Mouse (Mus musculus) midbrain, embryonic 16.5 days (tissue): ENCODE data around the gene Epb41l2. TPM values are rescaled to one million over a fixed set of nuclear protein-coding genes. Genes with fewer than 3 reads are reported as not detected.

Experiments used
- ATAC-seq: fragments of 200-750 bp; cut with Nextera tagmentation; 2 replicates; pipeline ENCODE4 v1.8.0; 2017; ENCODE audit warnings: moderate TSS enrichment
- H3K27ac ChIP-seq: fragments of 300-500 bp; sonication (generic); 2 replicates; pipeline ENCODE4 v1.5.1; 2014; ENCODE audit warnings: mild to moderate bottlenecking, low read length, mixed read lengths
- H3K27me3 ChIP-seq: fragments of 300-500 bp; sonication (generic); 2 replicates; pipeline ENCODE4 v1.6.1; 2014; ENCODE audit warnings: low read depth, low read length, mixed read lengths; ENCODE audit not compliant: control insufficient read depth, insufficient read depth
- H3K36me3 ChIP-seq: fragments of 300-500 bp; sonication (generic); 2 replicates; pipeline ENCODE4 v1.6.1; 2014; ENCODE audit warnings: mild to moderate bottlenecking, low read length, moderate library complexity, mixed read lengths; ENCODE audit not compliant: control insufficient read depth, insufficient read depth
- H3K4me1 ChIP-seq: fragments of 300-500 bp; sonication (generic); 2 replicates; pipeline ENCODE4 v1.6.1; 2014; ENCODE audit warnings: mild to moderate bottlenecking, low read length, mixed read lengths; ENCODE audit not compliant: control insufficient read depth, insufficient read depth
- H3K4me2 ChIP-seq: fragments of 300-500 bp; sonication (generic); 2 replicates; pipeline ENCODE4 v1.6.1; 2014; ENCODE audit warnings: mild to moderate bottlenecking, low read length, mixed read lengths
- H3K4me3 ChIP-seq: fragments of 300-500 bp; sonication (generic); 2 replicates; pipeline ENCODE4 v1.5.1; 2014; ENCODE audit warnings: low read depth, mild to moderate bottlenecking, low read length, moderate library complexity, mixed read lengths
- H3K9ac ChIP-seq: fragments of 300-500 bp; sonication (generic); 2 replicates; pipeline ENCODE4 v1.6.1; 2014; ENCODE audit warnings: low read depth, low read length, mixed read lengths
- H3K9me3 ChIP-seq: fragments of 300-500 bp; sonication (generic); replicated peaks from 2 replicates; pipeline ENCODE4 v1.6.1; 2014; ENCODE audit warnings: mild to moderate bottlenecking, low read length, mixed read lengths; ENCODE audit not compliant: control insufficient read depth, poor library complexity, severe bottlenecking
- WGBS: fragments of 180-500 bp; shearing (Covaris S2); extraction: QIAGEN DNeasy Blood & Tissue Kit; methylation state at CpG from one replicate; pipeline ENCODE4 v1.1.7; 2014; 5-methylcytosine and 5-hydroxymethylcytosine counted together
- polyA plus RNA-seq: library from polyadenylated mRNA; unstranded; fragments of >200 nt; fragmentation: Nextera tagmentation; extraction: Ambion mirVana; gene quantifications from 2 replicates; pipeline ENCODE4 v1.2.1, GENCODE M21; 2015

Epb41l2 gene
- polyA plus RNA-seq, 1 experiment from 2014 or later: 31.9 TPM

DNA sequence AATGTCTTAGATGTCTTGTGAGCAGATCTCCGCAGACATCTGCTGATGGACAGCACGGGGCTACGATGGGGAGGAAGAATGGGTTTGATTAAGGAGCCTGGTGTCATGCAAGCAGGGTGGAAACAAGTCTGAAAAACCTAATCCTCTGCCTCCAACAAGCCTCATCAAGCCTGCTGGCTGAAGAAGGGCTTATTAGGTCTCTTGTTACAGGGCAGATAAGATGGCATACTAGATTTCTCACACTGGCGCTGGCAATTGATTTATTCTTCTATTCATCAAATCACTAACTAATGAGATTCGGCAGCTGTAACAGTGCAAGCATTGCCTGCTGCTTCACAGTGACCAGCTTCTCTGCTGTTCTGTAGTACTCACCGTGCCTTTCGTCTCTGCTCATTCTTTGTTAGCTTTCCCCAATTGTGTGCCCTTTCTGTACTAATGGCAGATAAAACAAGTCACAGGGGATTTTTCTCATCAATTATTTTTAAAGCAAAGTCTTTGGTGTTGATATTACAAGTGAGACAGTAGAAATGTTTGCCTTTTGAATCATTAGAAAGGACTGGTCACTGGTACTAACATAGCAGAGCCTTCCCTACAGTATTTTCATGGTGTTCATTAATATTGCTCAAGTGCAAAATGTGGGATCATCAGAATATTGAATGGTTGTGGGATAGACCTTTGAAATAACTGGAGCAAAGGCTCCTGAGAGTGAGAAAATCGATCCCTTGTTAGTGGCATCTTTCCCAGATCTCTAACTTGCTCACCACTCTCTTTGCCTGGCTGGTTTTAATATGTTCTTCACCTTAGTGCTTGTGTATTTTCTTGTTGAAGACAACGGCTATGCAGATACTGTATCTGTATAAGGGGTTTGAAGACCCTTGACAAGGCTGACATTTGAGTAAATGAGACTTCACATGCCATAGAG, 212.0 kb downstream of the Epb41l2 start:
- peak overlapping the region; percentile 32; the same call in 1 of the 2 replicates for H3K4me2 ChIP-seq
- H3K4me1 ChIP-seq: peaks cover 9% of the 10 kb centered on the region
- no peaks in the 10 kb centered on the region for H3K27me3 ChIP-seq
- H3K4me3 ChIP-seq: no peak overlapping the region
- H3K9ac ChIP-seq: no peak overlapping the region
- H3K27ac ChIP-seq: peak overlapping the region; percentile 26; the same call in 1 of the 2 replicates
- H3K9me3 ChIP-seq: no peaks in the 10 kb centered on the region
- H3K36me3 ChIP-seq: no peaks in the 10 kb centered on the region
- 20% methylated on average over 9 of the region's 9 CpGs for WGBS
- ATAC-seq: peak; percentile 85

Other genes starting within 250 kb of the Epb41l2 start
- gene Akap7, start 51.9 kb upstream of the Epb41l2 start, polyA plus RNA-seq: 55.7 and 63.3 TPM in 2 replicates
- gene Smlr1, start 176.5 kb downstream of the Epb41l2 start, polyA plus RNA-seq: 0.13 TPM in 1 of 2 replicates, not detected in the other